In the genomic region with DNA sequence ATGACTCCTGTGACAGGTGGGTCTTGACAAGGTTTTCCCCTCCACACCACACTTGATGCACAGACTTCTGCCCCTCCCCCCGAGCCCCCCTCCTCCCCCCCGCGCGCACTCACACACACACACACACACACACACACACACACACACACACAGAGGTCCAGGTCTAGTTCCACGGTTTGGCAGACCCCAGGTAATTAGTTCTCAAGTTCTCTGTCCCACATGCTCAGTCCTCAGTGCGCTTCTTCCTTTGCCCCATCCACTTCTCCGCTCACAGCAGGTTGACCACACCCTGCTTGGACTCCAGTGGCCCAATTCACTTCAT, we compare ENCODE assay signal across 8 mouse cellular contexts. TPM values are rescaled to one million over a fixed set of nuclear protein-coding genes. Genes with fewer than 3 reads are reported as not detected.
DNase-seq lines count a peak whose midpoint lies in the region; ATAC-seq and TF ChIP-seq lines count a peak whose summit lies in the region.

No protein-coding gene starts in this region.

- peak overlapping the region; percentile 77; the same call in 1 of the 2 replicates for H3K27ac ChIP-seq in layer of hippocampus, adult 2 months
- no peak overlapping the region for H3K27ac ChIP-seq in embryonic facial prominence, embryonic 14.5 days (replicated peaks; ENCODE audit: low read depth, low read length)
- H3K27ac ChIP-seq in midbrain, embryonic 16.5 days (ENCODE audit: low read length): no peak overlapping the region

- no peak for TF ChIP-seq CTCF in layer of hippocampus, adult 2 months (conservative IDR thresholded peaks at IDR 0.05)

- peak overlapping the region; percentile 75 for H3K4me3 ChIP-seq in layer of hippocampus, adult 2 months
- peak overlapping the region; percentile 49 for H3K4me3 ChIP-seq in embryonic facial prominence, embryonic 14.5 days (ENCODE audit: low read depth, low read length)
- peak overlapping the region; percentile 60 for H3K4me3 ChIP-seq in midbrain, embryonic 16.5 days (ENCODE audit: low read depth, low read length)

- H3K9me3 ChIP-seq in embryonic facial prominence, embryonic 14.5 days (ENCODE audit: control insufficient read depth, low read length): no peaks in the 10 kb centered on the region
- no peaks in the 10 kb centered on the region for H3K9me3 ChIP-seq in midbrain, embryonic 16.5 days (replicated peaks; ENCODE audit: control insufficient read depth, low read length, poor library complexity, severe bottlenecking)

- no peak for DNase-seq in layer of hippocampus, adult 2 months (ENCODE audit: low spot score in 2 of 2)
- no peak for DNase-seq in layer of hippocampus, adult 9-11 months
- no peak for DNase-seq in embryonic facial prominence, embryonic 14.5 days (ENCODE audit: low spot score)
- peak; percentile 8 for DNase-seq in induced T-regulatory cell, adult 2 months (ENCODE audit: low read depth)
- no peak for DNase-seq in thymus, postnatal 4 days
- DNase-seq in ovary, postnatal 14 days (ENCODE audit: low spot score): no peak

- peak overlapping the region; percentile 68 for H3K9ac ChIP-seq in embryonic facial prominence, embryonic 14.5 days (ENCODE audit: low read depth, low read length)
- peak overlapping the region; percentile 78 for H3K9ac ChIP-seq in midbrain, embryonic 16.5 days (ENCODE audit: low read depth, low read length)

- H3K27me3 ChIP-seq in embryonic facial prominence, embryonic 14.5 days (replicated peaks; ENCODE audit: control insufficient read depth, insufficient read depth, low read length): peaks cover 15% of the 10 kb centered on the region
- H3K27me3 ChIP-seq in midbrain, embryonic 16.5 days (ENCODE audit: control insufficient read depth, insufficient read depth, low read depth, low read length): no peaks in the 10 kb centered on the region

- peak overlapping the region; percentile 99 for H3K4me2 ChIP-seq in embryonic facial prominence, embryonic 14.5 days (ENCODE audit: low read depth, low read length)
- H3K4me2 ChIP-seq in midbrain, embryonic 16.5 days (ENCODE audit: low read length): peak overlapping the region; percentile 94

- ATAC-seq in embryonic facial prominence, embryonic 14.5 days (ENCODE audit: low read depth): 0 out of 2 replicates have a peak, but pooled peaks have one; percentile 6
- no peak; the same call in 1 of the 2 replicates for ATAC-seq in midbrain, embryonic 16.5 days
- ATAC-seq in inflammation-experienced regulatory T-cells, adult 6 months: no peak

- 20% methylated on average over 4 of the region's 7 CpGs for WGBS in embryonic facial prominence, embryonic 14.5 days
- 19% methylated on average over 3 of the region's 7 CpGs for WGBS in midbrain, embryonic 16.5 days

- H3K36me3 ChIP-seq in embryonic facial prominence, embryonic 14.5 days (ENCODE audit: control insufficient read depth, insufficient read depth, low read length): no peaks in the 10 kb centered on the region
- no peaks in the 10 kb centered on the region for H3K36me3 ChIP-seq in midbrain, embryonic 16.5 days (ENCODE audit: control insufficient read depth, insufficient read depth, low read length)

- peaks cover 9% of the 10 kb centered on the region for H3K4me1 ChIP-seq in embryonic facial prominence, embryonic 14.5 days (ENCODE audit: control insufficient read depth, insufficient read depth, low read length)
- H3K4me1 ChIP-seq in midbrain, embryonic 16.5 days (ENCODE audit: control insufficient read depth, insufficient read depth, low read length): peaks cover 3% of the 10 kb centered on the region; the same call in 1 of the 2 replicates

RNA-seq across cellular contexts. Expression of a gene that starts 0.3 kb away (rescaled TPM):
- total RNA-seq in layer of hippocampus, adult 2 months (2021): 10 to 100 TPM in 1 of 2 experiments, 1 to 10 TPM in 1; 8.5 to 10.7 TPM
- 53.8 and 62.9 TPM in 2 replicates for polyA plus RNA-seq in embryonic facial prominence, embryonic 14.5 days (2014; fragmentation: Nextera tagmentation; extraction: Ambion mirVana)
- polyA plus RNA-seq in midbrain, embryonic 16.5 days (2015; fragmentation: Nextera tagmentation; extraction: Ambion mirVana): 27.4 and 32.0 TPM in 2 replicates
- 10 to 100 TPM; 29.5 to 69.7 (median 35.2) TPM for polyA plus RNA-seq in inflammation-experienced regulatory T-cells, adult 6 months (2017; shearing (Covaris generic))

RNA-seq across cellular contexts. Expression of a gene that starts 0.7 kb away (rescaled TPM):
- 1 to 10 TPM; 4.4 to 5.4 TPM for total RNA-seq in layer of hippocampus, adult 2 months (2021)
- polyA plus RNA-seq in embryonic facial prominence, embryonic 14.5 days (2014; fragmentation: Nextera tagmentation; extraction: Ambion mirVana): 1.8 and 2.2 TPM in 2 replicates
- 16.3 and 18.9 TPM in 2 replicates for polyA plus RNA-seq in midbrain, embryonic 16.5 days (2015; fragmentation: Nextera tagmentation; extraction: Ambion mirVana)
- not detected for polyA plus RNA-seq in inflammation-experienced regulatory T-cells, adult 6 months (2017; shearing (Covaris generic))
